Mouse (Mus musculus): Measurements from ENCODE around the gene Phactr2. TPM values are rescaled to one million over a fixed set of nuclear protein-coding genes. Genes with fewer than 3 reads are reported as not detected.

Gene Phactr2
- polyA plus RNA-seq, 1 experiment from 2014 or later, result 17.5 TPM

GRCm38 (mm10) chr10:13304641-13305241, 169.5 kb downstream of the Phactr2 start:
- Histone ChIP-seq H3K4me3 (replicated peaks) (no peak overlapping the region), H3K4me2 (replicated peaks) (no peak overlapping the region), H3K4me1 (replicated peaks) (0 out of 2 replicates have a peak, but pooled peaks cover 3% of the 10 kb centered on the region), H3K9ac (no peak overlapping the region), H3K27me3 (replicated peaks) (no peaks in the 10 kb centered on the region), H3K27ac (no peak overlapping the region), H3K9me3 (no peaks in the 10 kb centered on the region), H3K36me3 (no peaks in the 10 kb centered on the region)
- WGBS, result 74% methylated on average over 10 of the region's 10 CpGs
- ATAC-seq, result no peak

- Histone ChIP-seq H3K27me3 (replicated peaks) (no peaks in the 10 kb centered on the region), H3K4me1 (replicated peaks) (0 out of 2 replicates have a peak, but pooled peaks cover 3% of the 10 kb centered on the region), H3K4me2 (replicated peaks) (no peak overlapping the region), H3K9me3 (no peaks in the 10 kb centered on the region), H3K4me3 (replicated peaks) (no peak overlapping the region), H3K27ac (no peak overlapping the region), H3K36me3 (no peaks in the 10 kb centered on the region), H3K9ac (no peak overlapping the region)
- WGBS, result 50% methylated on average over 13 of the region's 13 CpGs
- ATAC-seq, result peak; percentile 12; the same call in 1 of the 2 replicates
Measured at GRCm38 (mm10) chr10:13303271-13304265, 170.6 kb downstream of the Phactr2 start.

GRCm38 (mm10) chr10:13300601-13301000, 173.6 kb downstream of the Phactr2 start:
- Histone ChIP-seq H3K27ac (no peak overlapping the region), H3K36me3 (no peaks in the 10 kb centered on the region)

GRCm38 (mm10) chr10:13300196-13300595, 174.0 kb downstream of the Phactr2 start:
- Histone ChIP-seq H3K27ac (no peak overlapping the region), H3K9me3 (no peaks in the 10 kb centered on the region), H3K4me1 (replicated peaks) (0 out of 2 replicates have a peak, but pooled peaks cover 3% of the 10 kb centered on the region), H3K4me3 (replicated peaks) (no peak overlapping the region), H3K4me2 (replicated peaks) (no peak overlapping the region), H3K27me3 (replicated peaks) (no peaks in the 10 kb centered on the region), H3K36me3 (no peaks in the 10 kb centered on the region), H3K9ac (no peak overlapping the region)
- ATAC-seq, result no peak
- WGBS, result 80% methylated on average over 6 of the region's 6 CpGs

More at GRCm38 (mm10) chr10:13300601-13301000, 173.6 kb downstream of the Phactr2 start:
- no peaks in the 10 kb centered on the region for H3K27me3 ChIP-seq (replicated peaks)
- no peak for ATAC-seq
- no peak overlapping the region for H3K9ac ChIP-seq
- H3K4me1 ChIP-seq (replicated peaks), result 0 out of 2 replicates have a peak, but pooled peaks cover 3% of the 10 kb centered on the region
- no peak overlapping the region for H3K4me3 ChIP-seq (replicated peaks)
- WGBS, result 78% methylated on average over 6 of the region's 6 CpGs
- H3K4me2 ChIP-seq (replicated peaks), result no peak overlapping the region
- H3K9me3 ChIP-seq, result no peaks in the 10 kb centered on the region

- WGBS, result 84% methylated on average over 2 of the region's 2 CpGs
- H3K4me3 ChIP-seq (replicated peaks), result no peak overlapping the region
- H3K9ac ChIP-seq, result no peak overlapping the region
- no peaks in the 10 kb centered on the region for H3K27me3 ChIP-seq (replicated peaks)
- H3K9me3 ChIP-seq, result no peaks in the 10 kb centered on the region; the same call in 1 of the 2 replicates
- ATAC-seq, result no peak
- no peak overlapping the region for H3K27ac ChIP-seq
- H3K4me2 ChIP-seq (replicated peaks), result no peak overlapping the region
- no peaks in the 10 kb centered on the region for H3K36me3 ChIP-seq
- H3K4me1 ChIP-seq (replicated peaks), result no peaks in the 10 kb centered on the region
Measured at GRCm38 (mm10) chr10:13294886-13295285, 179.3 kb downstream of the Phactr2 start.

GRCm38 (mm10) chr10:13292026-13292425, 182.2 kb downstream of the Phactr2 start:
- no peaks in the 10 kb centered on the region for H3K36me3 ChIP-seq
- no peaks in the 10 kb centered on the region; the same call in 1 of the 2 replicates for H3K9me3 ChIP-seq
- H3K27me3 ChIP-seq (replicated peaks), result no peaks in the 10 kb centered on the region
- H3K4me1 ChIP-seq (replicated peaks), result no peaks in the 10 kb centered on the region
- H3K9ac ChIP-seq, result no peak overlapping the region
- H3K27ac ChIP-seq, result no peak overlapping the region
- H3K4me2 ChIP-seq (replicated peaks), result no peak overlapping the region
- no peak overlapping the region for H3K4me3 ChIP-seq (replicated peaks)
- 69% methylated on average over 2 of the region's 2 CpGs for WGBS
- no peak for ATAC-seq

GRCm38 (mm10) chr10:13289252-13289961, 184.8 kb downstream of the Phactr2 start:
- H3K4me2 ChIP-seq (replicated peaks), result no peak overlapping the region
- H3K9ac ChIP-seq, result no peak overlapping the region
- no peak overlapping the region for H3K27ac ChIP-seq
- 88% methylated on average over 8 of the region's 8 CpGs for WGBS
- H3K36me3 ChIP-seq, result no peaks in the 10 kb centered on the region
- H3K4me1 ChIP-seq (replicated peaks), result no peaks in the 10 kb centered on the region
- no peaks in the 10 kb centered on the region for H3K27me3 ChIP-seq (replicated peaks)
- no peak for ATAC-seq
- H3K4me3 ChIP-seq (replicated peaks), result no peak overlapping the region
- no peaks in the 10 kb centered on the region for H3K9me3 ChIP-seq

GRCm38 (mm10) chr10:13288296-13288695, 185.9 kb downstream of the Phactr2 start:
- WGBS, result 90% methylated on average over 5 of the region's 5 CpGs

GRCm38 (mm10) chr10:13283441-13283840, 190.8 kb downstream of the Phactr2 start:
- WGBS, result 82% methylated on average over 4 of the region's 4 CpGs
- no peak for ATAC-seq

More at GRCm38 (mm10) chr10:13288296-13288695, 185.9 kb downstream of the Phactr2 start:
- H3K27ac ChIP-seq, result no peak overlapping the region
- no peaks in the 10 kb centered on the region for H3K36me3 ChIP-seq
- no peak for ATAC-seq
- H3K4me1 ChIP-seq (replicated peaks), result no peaks in the 10 kb centered on the region
- H3K4me2 ChIP-seq (replicated peaks), result no peak overlapping the region
- no peak overlapping the region for H3K9ac ChIP-seq
- H3K9me3 ChIP-seq, result no peaks in the 10 kb centered on the region
- no peaks in the 10 kb centered on the region for H3K27me3 ChIP-seq (replicated peaks)
- H3K4me3 ChIP-seq (replicated peaks), result no peak overlapping the region

GRCm38 (mm10) chr10:13280298-13280853, 193.8 kb downstream of the Phactr2 start:
- Histone ChIP-seq H3K4me3 (replicated peaks) (no peak overlapping the region), H3K27ac (no peak overlapping the region), H3K4me2 (replicated peaks) (no peak overlapping the region), H3K4me1 (replicated peaks) (no peaks in the 10 kb centered on the region), H3K27me3 (replicated peaks) (no peaks in the 10 kb centered on the region), H3K36me3 (no peaks in the 10 kb centered on the region), H3K9ac (no peak overlapping the region), H3K9me3 (no peaks in the 10 kb centered on the region)
- 63% methylated on average over 6 of the region's 6 CpGs for WGBS
- ATAC-seq, result no peak

More at GRCm38 (mm10) chr10:13283441-13283840, 190.8 kb downstream of the Phactr2 start:
- H3K4me1 ChIP-seq (replicated peaks), result no peaks in the 10 kb centered on the region
- H3K4me2 ChIP-seq (replicated peaks), result no peak overlapping the region
- H3K36me3 ChIP-seq, result no peaks in the 10 kb centered on the region
- H3K4me3 ChIP-seq (replicated peaks), result no peak overlapping the region
- no peak overlapping the region for H3K9ac ChIP-seq
- H3K27me3 ChIP-seq (replicated peaks), result no peaks in the 10 kb centered on the region
- H3K9me3 ChIP-seq, result no peaks in the 10 kb centered on the region
- no peak overlapping the region for H3K27ac ChIP-seq

- no peak overlapping the region for H3K27ac ChIP-seq
- no peak for ATAC-seq
- no peaks in the 10 kb centered on the region for H3K36me3 ChIP-seq
- H3K4me1 ChIP-seq (replicated peaks), result no peaks in the 10 kb centered on the region
- H3K4me2 ChIP-seq (replicated peaks), result no peak overlapping the region
- H3K27me3 ChIP-seq (replicated peaks), result no peaks in the 10 kb centered on the region
- 82% methylated on average over 5 of the region's 5 CpGs for WGBS
- H3K9ac ChIP-seq, result no peak overlapping the region
- no peak overlapping the region for H3K4me3 ChIP-seq (replicated peaks)
- no peaks in the 10 kb centered on the region for H3K9me3 ChIP-seq
Measured at GRCm38 (mm10) chr10:13276298-13276697, 197.9 kb downstream of the Phactr2 start.

Data from intestine, embryonic 15.5 days (tissue).